Mouse (Mus musculus): ENCODE measurements at regions not wholly inside any gene's neighbourhood (a gene's known extent, or its start where the extent isn't known, plus 50 kb on each side); places are given as distances from the start of the nearest gene placed in this dataset.
A peak's percentile ranks its signal among the peaks of the same experiment; 100 is the strongest.
"Not testable (repeated sequence)": the region's sequence is repeated elsewhere in the genome, so short reads cannot be mapped to it uniquely, and the experiment has no call there.

GRCm38 (mm10) chr4:35331161-35331560, 105.2 kb upstream of the C9orf72 start:
- no peak for DNase-seq

DNA sequence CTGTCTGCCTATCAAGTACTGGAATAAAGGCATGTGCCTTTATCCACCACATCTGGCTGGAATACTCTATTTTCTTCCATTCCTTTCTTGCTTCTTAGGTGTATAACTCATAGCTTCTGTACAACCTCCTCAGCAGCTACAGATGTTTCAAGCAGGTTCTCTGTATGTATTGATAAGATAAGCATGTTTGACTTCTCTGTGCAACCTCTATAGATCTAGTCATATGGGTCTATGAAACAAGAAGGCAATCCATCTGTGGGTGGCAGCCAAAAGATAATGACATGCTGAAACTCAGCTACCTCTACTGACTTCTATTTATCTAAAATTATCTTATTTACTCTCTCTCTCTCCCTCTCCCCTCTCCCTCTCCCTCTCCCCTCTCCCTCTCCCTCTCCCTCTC, 99.3 kb upstream of the C9orf72 start:
- no peak for DNase-seq

DNA sequence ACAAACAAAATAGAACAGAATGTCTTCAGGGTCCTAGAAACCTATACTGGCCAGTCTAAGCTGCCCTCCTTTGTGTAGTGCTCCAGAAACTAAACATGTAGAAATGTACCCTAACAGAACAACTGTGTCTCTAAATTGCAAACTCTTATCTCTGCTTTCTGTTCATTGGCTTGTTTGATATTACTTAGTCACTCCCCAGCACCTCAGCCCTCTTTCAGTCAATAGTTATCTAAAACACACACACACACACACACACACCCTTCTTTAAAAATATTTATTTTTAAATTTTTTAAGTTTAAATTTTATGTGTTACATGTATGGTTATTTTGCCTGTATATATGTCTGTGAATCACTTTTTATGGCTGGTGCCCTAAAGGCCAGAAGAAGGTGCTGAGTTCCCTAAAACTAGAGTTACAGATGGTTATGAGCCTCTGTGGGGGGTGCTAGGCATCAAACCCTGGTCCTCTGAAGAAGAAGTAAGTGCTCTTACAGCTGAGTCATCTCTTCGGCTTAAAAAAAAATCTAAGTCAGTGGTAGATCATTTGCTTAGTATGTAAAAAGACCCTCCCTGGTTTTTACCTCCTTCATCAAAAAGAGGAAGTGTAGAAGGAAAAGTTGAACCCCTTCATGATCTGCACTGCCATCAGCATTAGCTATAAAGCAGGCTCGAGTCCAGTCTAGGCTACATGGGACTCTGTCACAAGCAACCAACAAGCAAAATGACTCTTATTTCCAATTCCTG, 96.6 kb upstream of the C9orf72 start:
- DNase-seq = no peak

- peak; percentile 62 for DNase-seq
These were observed 84.5 kb upstream of the C9orf72 start for GRCm38 (mm10) chr4:35310396-35310977.

DNA sequence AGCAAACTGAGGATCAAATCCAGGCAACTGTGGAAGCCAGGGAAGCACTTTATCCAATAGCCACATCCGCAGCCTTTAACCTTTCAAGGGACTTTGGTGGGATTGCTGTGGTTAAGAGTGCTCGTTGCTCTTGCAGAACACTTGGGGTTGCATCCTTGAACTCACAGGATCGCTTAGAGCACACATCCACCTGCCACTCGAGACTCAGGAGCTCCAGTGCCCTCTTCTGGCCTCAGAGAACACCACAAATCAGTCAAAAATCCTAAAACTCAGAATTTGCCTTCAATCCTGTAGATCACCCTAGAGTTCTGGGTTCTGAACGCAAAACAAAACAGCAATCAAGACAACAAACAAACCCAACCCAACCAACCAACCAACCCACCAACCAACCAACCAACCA, 82.2 kb upstream of the C9orf72 start:
- no peak for DNase-seq

GRCm38 (mm10) chr4:35305210-35305609, 79.2 kb upstream of the C9orf72 start:
- no peak for DNase-seq

GRCm38 (mm10) chr4:35300848-35301247, 74.9 kb upstream of the C9orf72 start:
- DNase-seq = no peak

DNA sequence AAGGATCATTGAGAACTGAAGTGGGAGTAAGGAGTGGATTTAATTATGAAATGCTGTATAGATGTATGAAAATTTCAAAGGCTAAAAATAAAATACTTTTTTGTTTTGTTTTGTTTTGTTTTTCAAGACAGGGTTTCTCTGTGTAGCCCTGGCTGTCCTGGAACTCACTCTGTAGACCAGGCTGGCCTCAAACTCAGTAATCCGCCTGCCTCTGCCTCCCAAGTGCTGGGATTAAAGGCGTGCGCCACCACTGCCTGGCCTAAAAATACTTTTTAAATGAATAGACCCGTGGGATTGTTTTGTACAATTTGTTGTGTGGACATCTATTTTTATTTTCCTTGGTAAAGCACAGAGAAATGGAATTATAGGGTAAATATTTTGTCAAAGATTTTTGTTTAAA, 74.4 kb upstream of the C9orf72 start:
- not testable (repeated sequence) for DNase-seq

- no peak for DNase-seq
These were observed 58.6 kb upstream of the C9orf72 start for GRCm38 (mm10) chr4:35284611-35285010.

All from right cerebral cortex, postnatal 4 days (tissue).